In genomic region chr3:65516526-65516925, GRCm38 (mm10) we compare ENCODE assay signal across 19 mouse cellular contexts.
"Had no signal": no experiment of that assay in that cellular context is flagged by ENCODE, and none has a peak within 500 bp of the region (broad histone marks: within the 10 kb centered on the region; RNA-seq: fewer than 3 reads in every experiment).

No protein-coding gene starts in this region.

- H3K9ac ChIP-seq: liver, embryonic 15.5 days; liver, postnatal 0 days; lung, embryonic 15.5 days; midbrain, embryonic 13.5 days; neural tube, embryonic 13.5 days; neural tube, embryonic 15.5 days had no signal

- ATAC-seq: lung, postnatal 0 days; midbrain, embryonic 13.5 days; midbrain, embryonic 16.5 days had no signal

- H3K4me2 ChIP-seq: liver, embryonic 15.5 days; lung, embryonic 15.5 days; midbrain, embryonic 13.5 days; neural tube, embryonic 13.5 days had no signal

- H3K36me3 ChIP-seq: liver, embryonic 15.5 days; lung, embryonic 15.5 days; midbrain, embryonic 10.5 days; midbrain, embryonic 13.5 days; neural tube, embryonic 13.5 days; neural tube, embryonic 15.5 days had no signal

- H3K27ac ChIP-seq: liver, embryonic 15.5 days; lung, embryonic 15.5 days; macrophage; midbrain, embryonic 10.5 days; midbrain, embryonic 13.5 days; neural tube, embryonic 13.5 days; neural tube, embryonic 15.5 days had no signal

- H3K9me3 ChIP-seq: liver, embryonic 15.5 days; lung, embryonic 15.5 days; midbrain, embryonic 10.5 days; midbrain, embryonic 13.5 days; neural tube, embryonic 13.5 days; neural tube, embryonic 15.5 days had no signal

- DNase-seq: liver, postnatal 0 days; lung, adult 2 months; lung, postnatal 14 days; retina, postnatal 1 day; right cerebral cortex, adult 18-20 months; right cerebral cortex, postnatal 25 days; right cerebral cortex, postnatal 4 days; spleen, adult 18-20 months; thymus, adult 18-20 months had no signal

- H3K27me3 ChIP-seq: liver, embryonic 15.5 days; lung, embryonic 15.5 days; midbrain, embryonic 13.5 days; neural tube, embryonic 13.5 days; neural tube, embryonic 15.5 days had no signal

- H3K4me3 ChIP-seq: liver, embryonic 15.5 days; lung, embryonic 15.5 days; midbrain, embryonic 10.5 days; midbrain, embryonic 13.5 days; myocyte; neural tube, embryonic 13.5 days; neural tube, embryonic 15.5 days had no signal
